Mouse (Mus musculus) layer of hippocampus, postnatal 25 days (tissue): ENCODE data around the gene Lfng. TPM values are rescaled to one million over a fixed set of nuclear protein-coding genes. Genes with fewer than 3 reads are reported as not detected.

ENCODE experiments used
- DNase-seq, 2 experiments: peaks; one replicate each; pipeline ENCODE4 v3.0.0; 2022; ENCODE audit warnings: mixed read lengths in 2 of 2, low spot score in 1 of 2; ENCODE audit errors: extremely low spot score in 1 of 2
- total RNA-seq, 2 experiments: library from RNA; stranded (reverse); gene quantifications; 2 replicates each; pipeline ENCODE4 v1.2.3; 2021

Lfng gene
- total RNA-seq, 2 experiments from 2014 or later = 20.0 to 29.8 TPM

DNA sequence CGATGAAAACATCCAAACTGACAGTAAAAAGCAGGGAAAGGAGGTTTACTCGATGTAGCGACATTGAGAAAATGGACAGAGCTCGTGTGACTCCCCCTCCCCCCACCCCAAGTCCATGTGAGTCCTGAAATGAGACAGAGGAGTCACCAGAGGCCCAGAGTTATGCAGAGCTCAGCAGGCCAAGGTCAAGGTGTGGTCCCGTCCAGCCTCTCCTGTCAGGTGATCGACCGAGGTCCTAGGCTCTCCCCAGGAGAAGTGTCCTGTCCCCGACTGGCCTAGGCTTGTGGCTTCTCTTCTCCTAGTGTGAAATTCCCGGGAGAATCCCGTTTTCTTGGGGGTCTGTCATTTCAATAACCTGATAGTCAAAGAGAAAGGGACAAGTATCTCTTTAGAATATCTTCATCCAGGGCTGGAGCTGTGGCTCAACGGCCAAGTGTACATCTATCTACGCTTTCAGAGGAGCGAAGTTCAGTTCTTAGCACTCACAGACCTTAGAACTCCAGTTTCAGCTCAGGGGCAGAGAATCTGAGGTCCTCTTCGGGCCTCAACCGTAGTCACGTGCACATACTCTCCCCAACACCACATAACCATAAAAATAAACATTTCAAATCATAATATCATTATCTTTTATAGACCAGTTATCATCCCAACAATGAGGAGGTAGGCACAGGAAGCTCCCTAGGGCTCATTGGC, 17.9 kb upstream of the Lfng start:
- DNase-seq = no peak

- no peak for DNase-seq
Observed at GRCm38 (mm10) chr5:140594846-140595245, 12.3 kb upstream of the Lfng start.

GRCm38 (mm10) chr5:140596426-140596825, 10.7 kb upstream of the Lfng start:
- DNase-seq = no peak

- no peak for DNase-seq
Observed at GRCm38 (mm10) chr5:140596927-140597588, 10.1 kb upstream of the Lfng start.

DNA sequence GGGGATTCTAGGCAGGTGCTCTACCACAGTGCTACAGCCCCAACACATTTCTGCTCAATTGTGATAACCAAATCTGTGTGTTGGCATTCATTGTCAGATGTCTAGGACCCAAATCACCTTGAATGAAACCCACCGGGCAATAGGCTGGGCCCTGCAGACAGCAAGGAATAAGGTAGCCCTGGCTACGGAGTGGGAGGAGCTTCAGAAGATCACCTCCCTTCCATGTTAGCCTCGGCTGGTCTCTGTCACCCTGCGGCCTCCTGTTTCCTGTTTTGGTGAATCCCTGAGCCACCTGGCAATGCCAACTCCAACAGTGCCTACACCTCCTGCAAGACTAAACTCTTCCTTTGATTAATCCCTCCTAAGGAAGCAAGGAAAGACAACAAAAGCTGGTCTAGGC, 9.3 kb upstream of the Lfng start:
- no peak for DNase-seq

- DNase-seq = no peak
Observed at GRCm38 (mm10) chr5:140599939-140600338, 7.2 kb upstream of the Lfng start.

DNA sequence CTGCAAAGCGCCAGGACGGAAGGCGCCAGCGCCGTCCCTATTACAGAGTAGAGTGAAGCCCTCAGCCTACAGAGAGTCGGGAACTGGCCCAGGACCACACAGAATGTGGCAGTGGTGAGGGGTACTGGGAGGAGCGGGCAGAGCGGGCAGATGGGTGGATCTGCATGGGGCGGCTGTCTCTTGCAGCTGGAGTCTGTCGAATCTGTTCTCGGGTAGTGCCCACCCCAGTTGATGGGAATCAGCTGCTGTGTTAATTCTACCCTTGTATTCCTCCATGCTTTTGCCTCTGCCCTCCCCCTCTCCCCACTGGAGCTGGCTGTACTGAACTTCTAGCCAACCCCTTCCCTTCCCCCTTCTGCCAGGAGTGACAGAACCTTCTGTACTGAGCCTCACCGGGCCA, 5.4 kb upstream of the Lfng start:
- no peak for DNase-seq

- DNase-seq = no peak
Observed at GRCm38 (mm10) chr5:140602540-140602939, 4.6 kb upstream of the Lfng start.

DNA sequence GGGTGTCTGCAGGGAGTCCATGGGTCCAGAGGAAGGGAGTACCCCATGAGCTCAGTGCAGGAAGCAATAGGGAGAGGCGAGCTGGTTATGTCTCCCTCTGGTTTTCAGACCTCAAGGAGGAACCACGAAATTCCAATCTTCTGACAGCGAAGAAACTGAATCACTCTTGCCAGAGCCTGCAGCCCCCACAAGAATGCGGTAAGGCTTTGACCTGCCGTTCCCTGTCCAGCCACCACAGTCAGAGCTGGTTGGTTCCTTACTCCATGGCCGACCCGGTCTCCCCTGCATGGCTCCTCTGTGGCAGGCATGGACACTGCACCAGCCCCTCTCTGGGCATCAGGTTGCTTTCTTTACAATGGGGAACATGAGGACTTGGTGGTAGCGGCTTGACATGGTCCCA, 2.7 kb upstream of the Lfng start:
- DNase-seq = no peak

DNA sequence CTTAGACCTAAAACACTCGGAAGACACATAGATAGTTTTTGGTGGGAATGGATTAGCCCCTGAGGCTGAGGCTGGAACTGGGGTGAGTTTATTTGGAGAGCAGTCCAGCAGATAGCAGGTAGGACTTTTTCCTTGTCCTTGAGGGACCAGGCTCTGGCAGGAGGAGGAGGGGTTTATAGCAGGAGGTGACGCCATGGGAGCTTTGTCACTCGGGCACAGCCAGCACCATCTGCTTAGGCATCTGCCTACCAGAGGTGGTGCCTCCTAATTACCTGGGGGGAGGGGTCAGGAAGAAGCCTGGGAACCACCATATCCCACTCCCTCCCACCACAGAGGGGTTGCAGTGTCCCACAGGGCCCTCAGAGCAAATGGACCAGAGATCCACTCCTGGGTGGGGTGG, 1.9 kb upstream of the Lfng start:
- no peak for DNase-seq

DNA sequence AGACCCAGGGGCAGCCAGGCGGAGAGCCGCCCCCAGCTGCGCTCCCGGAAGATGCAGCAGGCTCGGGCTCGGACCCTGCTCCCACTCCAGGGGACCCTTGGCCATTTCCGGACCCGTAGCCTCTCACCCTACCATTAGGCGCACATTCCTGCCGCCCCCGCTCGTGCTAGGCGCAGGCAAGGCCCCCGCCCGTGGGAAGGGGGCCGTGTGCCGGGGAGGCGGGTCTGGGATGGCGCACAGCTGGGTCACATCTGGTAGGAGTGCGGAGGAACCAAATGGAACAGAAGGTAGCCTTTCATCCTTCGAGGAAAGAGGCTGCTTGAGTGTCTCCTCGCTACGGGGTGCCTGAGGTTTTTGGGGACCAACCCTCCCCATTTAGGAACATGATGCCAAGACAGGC, 734 bp upstream of the Lfng start:
- no peak for DNase-seq

GRCm38 (mm10) chr5:140607836-140608633, 915 bp downstream of the Lfng start:
- no peak for DNase-seq

GRCm38 (mm10) chr5:140608634-140609015, 1.5 kb downstream of the Lfng start:
- peak in 1 of 2 experiments; percentile 7 for DNase-seq

DNA sequence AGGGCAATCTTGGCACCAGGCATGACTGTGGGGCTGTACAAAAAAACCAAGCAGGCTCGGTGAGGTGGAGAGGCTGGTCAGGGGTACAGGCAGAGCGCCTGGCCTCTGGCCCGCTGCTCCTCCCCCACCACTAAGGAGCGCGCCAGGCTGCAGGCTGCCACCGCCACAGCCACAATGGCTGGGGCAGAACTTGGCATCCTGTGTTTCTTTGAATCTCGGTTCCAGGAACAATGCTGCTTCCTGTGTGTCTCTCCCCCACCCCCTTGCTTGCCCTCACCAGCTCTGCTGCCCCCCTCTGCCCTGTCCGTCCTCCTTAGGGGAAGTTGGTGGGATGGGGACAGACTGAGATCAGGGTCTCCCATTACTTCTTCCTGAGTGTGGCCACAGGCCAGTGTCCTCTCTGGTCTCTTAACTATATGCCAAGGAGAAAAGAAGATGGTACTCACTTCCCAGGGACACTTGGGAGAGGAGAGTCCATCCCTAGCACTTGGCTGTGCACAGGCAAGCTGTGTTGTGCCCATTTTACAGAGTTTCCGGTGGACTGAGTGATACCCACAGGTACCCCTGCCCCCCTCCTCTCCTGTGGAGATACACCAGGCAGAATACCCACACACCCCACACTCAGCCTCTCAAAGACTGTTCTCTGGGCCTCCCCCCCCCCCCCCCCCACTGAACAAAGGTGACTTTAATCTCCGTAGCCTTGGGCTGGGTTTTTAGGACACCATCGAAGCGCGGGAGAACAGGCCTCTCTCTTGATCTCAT, 2.6 kb downstream of the Lfng start:
- peak in 1 of 2 experiments; percentile 20 for DNase-seq

DNA sequence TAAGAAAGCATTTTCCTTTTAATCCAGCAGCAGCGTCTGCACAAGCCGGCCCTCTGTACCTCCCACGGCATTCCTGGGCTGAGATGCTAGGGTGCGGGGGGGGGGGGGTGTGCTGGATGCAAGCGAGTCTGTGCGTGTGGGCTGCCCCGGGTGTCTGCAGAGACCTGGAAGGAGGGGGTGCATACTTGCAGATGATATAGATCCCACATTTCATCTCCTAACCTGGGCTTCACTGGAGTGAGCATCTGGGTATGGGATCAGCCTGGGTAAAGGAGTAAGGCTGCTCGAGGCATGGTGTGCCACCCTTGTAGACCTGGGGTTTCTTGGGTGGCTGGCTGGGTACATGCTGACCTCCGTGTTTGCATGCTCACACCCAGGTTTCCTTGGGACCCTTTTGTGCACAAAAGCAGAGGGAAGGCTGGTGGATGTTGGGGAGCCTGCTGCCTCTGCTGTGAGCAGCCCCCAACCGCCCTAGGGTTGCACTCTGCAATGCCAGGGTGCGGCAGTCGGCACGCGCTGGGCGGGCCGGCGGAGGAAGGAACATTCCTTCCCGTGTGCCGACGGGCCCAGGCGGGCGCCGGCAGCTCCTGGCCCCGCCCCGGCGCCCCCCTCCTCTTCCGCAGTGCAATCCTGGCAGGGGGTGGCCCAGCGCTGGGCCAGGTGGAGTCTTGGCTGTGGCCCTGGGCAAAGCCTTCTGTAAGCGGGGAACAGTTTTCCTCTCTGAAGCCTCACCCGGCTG, 3.3 kb downstream of the Lfng start:
- DNase-seq = peak in 1 of 2 experiments; percentile 7

GRCm38 (mm10) chr5:140611021-140611583, 4.0 kb downstream of the Lfng start:
- no peak for DNase-seq

GRCm38 (mm10) chr5:140611611-140612185, 4.6 kb downstream of the Lfng start:
- DNase-seq = no peak

DNA sequence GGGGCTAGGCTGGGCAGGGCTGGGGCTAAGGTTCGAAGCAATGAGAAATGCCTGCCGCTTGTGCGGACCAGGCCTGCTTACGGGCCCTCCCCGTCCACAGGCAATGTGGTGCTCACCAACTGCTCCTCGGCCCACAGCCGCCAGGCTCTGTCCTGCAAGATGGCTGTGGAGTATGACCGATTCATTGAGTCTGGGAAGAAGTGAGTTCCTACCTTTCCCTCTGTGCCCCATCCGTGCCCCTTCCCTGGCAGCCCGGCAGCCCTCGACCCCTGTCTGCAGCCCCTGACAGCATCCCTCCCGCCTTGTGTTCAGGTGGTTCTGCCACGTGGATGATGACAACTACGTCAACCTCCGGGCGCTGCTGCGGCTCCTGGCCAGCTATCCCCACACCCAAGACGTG, 5.1 kb downstream of the Lfng start:
- no peak for DNase-seq

DNA sequence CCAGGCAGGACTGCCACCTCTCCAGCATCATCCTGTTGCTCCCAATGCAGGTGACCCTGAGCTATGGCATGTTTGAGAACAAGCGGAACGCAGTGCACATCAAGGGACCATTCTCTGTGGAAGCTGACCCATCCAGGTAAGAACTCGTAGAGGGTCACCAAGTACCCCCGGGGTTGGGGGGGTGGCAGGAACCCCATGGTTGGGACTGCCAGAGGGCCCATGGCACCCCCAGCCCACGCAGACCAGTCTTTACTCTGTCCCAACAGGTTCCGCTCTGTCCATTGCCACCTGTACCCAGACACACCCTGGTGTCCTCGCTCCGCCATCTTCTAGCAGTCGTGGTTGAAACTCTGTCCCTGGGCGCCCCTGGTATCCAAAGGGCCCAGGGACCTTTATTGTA, 7.0 kb downstream of the Lfng start:
- DNase-seq = no peak
